Mouse (Mus musculus) heart, adult 9 months (tissue): ENCODE data around the gene Aldob.
"Not testable (repeated sequence)": the region's sequence is repeated elsewhere in the genome, so short reads cannot be mapped to it uniquely, and the experiment has no call there.

Experiments
- DNase-seq, 2 experiments: peaks; one replicate each; pipeline ENCODE4 v3.0.0; 2022; ENCODE audit warnings: low spot score in 2 of 2

The Aldob gene

DNA sequence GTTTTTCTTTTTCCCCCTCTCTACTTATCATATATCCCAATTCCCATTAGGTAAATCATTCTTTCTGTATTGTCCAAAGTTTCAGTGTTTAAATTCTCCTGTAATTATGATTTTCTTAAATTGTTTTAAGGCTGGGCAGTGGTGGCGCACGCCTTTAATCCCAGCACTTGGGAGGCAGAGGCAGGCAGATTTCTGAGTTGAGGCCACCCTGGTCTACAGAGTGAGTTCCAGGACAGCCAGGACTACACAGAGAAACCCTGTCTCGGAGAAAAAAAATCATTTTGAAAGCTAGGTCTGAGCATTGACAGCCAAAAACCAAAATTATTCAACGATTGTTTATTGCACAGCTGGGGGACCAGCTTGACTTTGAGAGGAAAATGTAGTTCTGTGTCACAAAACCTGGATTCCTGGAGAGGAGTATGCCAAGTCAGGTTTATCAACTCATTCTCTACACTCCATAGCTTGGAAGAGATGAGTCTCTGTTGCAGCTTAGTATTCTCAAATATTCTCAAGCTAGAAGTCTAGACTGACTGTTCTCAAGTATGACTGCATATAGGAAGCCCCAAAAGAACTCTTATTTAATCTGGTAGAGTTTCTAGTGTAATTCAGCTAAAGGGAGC lies 13.6 kb downstream of the Aldob start:
- DNase-seq, result no peak

DNA sequence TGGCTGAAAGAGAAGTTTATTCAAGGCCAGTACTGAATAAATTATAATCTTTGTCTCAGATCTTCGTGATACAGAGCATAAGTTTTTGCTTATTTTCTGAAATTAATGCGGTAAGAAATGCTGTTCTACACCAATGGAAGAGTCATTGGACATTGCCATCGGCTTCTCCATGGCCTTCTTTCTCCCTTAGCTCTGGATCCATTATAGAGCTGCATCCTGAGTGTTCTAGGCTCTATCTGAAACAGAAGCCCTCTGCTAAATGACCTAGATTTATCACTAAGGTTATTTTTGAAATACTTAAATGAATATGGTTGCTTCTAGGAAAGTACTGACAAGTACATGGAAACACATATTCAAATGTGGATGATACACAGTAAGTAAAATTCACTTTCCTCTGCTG lies 14.3 kb downstream of the Aldob start:
- no peak for DNase-seq

DNA sequence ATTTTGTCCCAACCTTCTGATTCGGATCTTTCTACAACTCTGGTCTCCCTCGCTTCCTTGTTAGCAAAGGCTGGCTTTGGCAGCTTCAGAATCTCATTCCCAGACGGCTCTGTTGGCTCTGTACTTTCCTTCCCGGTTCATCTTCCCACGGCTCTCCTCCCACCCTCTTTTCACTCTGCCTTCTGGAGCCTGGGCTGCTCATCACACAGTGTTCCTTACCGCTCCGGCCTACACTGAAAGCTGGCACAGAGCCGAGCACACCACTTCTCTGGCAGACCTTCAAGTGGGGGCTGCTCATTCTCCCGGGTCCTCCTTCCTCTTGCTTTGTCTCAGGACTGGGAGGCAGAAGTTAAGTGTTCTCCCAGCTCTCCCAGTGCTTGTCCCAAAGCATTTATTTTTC lies 26.8 kb downstream of the Aldob start:
- peak in 1 of 2 experiments; percentile 19 for DNase-seq

DNA sequence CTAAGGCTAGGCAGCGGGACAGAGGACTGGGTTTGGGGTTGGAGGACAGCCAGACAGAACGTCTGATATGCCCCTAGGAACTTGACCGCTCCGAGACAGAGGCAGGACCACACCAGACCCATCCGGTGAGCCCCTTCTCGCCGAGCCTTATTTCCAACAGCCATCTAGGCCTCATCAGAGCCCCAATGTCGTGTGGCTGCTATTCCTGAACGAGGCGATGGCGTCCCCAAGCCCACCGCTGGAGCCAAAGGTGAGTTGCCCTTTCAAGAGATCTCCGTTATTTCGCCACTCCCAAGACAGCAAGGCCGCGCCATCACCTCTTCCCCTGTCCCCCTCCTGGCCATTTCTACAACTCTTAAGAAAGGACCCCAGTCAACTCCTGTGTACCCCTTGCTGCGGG lies 28.0 kb downstream of the Aldob start:
- DNase-seq, result no peak

DNA sequence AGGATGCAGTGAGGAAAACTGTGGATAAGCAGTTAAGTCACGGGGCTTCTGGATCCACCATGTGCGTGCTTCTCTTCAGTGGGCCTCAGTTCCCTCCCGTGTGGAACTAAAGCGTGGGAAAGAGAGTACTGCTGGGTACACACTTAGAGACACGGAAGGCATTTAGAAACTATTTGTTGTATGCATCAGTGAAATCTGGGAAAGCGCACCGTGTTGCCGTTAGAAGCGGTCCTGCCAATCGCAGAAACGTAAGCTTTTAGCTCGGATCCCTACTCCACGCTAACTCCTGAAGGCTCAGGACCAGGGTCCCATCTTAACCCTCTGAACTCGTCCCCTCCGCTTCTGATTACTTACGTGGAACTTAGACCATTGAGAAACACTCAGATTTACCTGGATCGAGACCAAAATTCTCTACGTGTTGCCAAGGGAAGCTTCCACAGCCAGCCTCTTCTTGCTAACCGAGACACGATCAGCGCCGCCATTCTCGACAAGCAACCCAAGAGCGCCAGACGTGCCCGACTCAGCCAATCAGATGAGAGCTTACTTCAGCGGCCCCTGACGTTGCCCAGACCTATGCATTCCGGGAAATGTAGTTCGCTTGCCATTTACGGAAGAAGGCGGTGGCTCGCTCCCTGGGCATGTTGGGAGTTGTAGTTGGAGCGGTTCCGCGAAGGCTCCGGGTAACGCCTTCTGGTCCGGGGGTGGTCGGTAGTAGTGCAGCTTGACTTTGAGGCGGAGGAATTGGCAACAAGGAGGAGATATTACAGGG lies 28.6 kb downstream of the Aldob start, which contains the start of the genes Mrpl50 and Zfp189:
Gene Mrpl50 (minus strand): TSS at position 522 of the 769 bp plus-strand sequence.
Gene Zfp189 (plus strand): TSS at position 605 of the 769 bp plus-strand sequence.
- DNase-seq, result peak; percentile 96 to 97

DNA sequence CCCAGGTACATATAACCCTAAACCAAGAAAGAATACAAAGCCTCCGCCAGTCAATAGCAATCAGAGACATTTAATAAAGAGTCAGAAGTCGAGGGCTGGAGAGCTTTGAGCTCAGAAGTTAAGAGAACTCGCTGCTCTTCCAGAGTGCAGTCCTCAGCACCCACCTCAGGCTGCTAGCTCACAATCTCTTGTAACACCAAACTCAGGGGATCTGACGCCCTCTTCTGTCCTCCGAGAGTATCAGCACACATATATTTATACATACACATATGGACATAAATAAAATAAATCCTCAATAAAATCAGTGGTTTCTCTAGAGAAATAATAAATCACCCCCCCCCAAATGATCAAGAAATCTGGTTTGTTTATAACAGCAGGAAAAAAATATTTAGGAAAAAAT lies 29.9 kb downstream of the Aldob start:
- DNase-seq, result no peak

DNA sequence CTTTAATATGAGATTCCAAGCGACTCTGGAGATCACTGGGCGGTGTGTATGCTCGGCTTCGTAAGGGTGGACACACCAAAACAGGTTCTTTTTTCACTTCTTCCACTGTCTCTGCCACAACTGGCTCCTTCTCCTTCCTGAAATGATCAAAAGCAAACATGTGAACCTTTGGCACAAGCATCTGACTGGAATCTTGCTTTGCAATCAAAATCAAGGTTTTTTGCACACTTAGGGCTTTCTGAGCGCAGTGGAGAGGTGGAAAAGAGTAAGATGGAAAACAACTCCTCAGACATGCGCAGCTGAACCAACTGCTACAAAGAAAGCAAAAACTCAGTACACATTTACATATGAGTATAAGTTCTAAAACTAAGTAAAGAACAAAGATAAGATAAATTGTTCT lies 34.9 kb downstream of the Aldob start:
- no peak for DNase-seq

DNA sequence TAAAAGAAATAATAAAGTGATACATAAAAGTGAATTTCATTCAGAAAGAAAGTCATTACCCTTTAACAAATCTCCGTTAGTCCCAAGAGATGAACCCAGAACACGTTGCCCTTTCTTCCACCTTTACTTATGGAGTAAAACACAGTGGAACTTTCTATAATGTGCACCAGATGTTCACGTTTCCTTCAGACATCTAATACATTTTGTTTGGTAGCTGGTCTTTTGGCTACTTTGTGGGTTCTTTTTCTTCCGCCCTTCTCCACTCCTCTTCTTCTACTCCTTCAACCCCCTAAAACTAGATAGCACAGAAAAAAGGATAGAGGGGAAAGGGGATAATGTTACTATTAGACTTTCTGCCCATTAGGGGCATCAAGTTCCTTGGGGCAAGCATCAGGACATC lies 36.7 kb downstream of the Aldob start:
- DNase-seq, result no peak

DNA sequence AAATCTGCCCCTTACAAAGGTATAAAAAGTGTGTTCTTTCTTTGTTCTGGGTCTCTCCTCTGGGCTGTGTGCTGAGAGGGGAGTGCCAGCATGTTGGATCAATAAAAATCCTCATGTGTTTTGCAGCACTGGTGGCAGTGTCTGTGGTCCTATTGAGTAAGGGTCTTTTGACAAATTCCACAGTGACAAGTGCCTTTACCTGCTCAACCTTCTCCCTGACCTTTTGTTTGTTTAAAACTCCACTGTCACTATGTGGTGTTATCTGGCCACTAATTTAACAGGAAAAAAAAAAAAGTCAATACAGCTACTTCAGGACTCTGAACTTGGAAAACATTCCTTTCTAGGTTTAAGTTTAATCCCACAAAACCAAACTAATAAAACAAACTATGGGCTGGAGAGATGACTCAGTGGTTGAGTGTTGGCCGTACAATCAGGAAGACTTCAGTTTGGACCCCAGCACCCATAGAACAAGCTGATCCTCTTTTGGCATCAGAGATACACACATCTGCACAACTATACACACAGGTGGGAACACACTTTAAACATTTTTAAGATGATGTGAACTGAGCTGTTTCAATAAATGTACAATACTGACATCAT lies 39.0 kb downstream of the Aldob start:
- not testable (repeated sequence) for DNase-seq

DNA sequence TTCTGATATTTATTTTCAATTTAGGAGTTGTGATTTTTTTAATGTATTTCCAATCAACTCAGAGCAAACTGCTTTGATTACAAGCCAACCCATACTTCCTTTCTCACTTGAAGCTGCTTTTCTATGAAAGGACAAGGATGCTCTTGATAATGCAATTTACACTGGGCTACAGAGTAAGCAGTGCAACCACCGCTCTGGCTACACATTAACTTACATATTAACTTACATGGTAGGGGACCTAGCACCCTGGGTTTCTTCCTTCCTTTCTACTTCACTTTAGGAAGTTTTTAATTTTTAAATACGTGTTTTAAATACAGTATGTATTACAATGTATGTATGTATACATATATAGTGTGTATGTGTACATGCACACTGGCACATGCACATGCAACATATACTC lies 40.2 kb downstream of the Aldob start:
- DNase-seq, result no peak

DNA sequence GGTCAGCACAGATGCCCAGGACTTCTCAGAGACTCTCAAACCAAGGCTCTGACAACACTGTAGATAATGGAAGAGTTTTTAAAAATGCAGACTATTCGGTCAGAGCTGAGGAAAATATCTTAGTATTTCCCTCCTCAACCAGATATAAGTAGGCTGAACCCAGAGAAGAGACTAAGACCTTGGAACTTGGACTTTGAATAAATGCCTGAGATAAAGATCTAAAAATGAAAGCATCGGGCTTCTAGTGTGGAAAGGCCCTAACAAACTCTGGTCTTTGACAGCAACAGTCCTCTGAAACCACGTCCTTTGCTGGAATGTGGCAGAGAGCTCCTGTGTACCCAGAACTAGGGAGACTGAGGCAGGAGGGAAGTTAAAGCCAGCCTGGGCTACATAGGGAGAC lies 43.0 kb downstream of the Aldob start, which contains the start of gene Baat:
Gene Baat (minus strand): TSS at position 172 of the 400 bp plus-strand sequence.
- no peak for DNase-seq

DNA sequence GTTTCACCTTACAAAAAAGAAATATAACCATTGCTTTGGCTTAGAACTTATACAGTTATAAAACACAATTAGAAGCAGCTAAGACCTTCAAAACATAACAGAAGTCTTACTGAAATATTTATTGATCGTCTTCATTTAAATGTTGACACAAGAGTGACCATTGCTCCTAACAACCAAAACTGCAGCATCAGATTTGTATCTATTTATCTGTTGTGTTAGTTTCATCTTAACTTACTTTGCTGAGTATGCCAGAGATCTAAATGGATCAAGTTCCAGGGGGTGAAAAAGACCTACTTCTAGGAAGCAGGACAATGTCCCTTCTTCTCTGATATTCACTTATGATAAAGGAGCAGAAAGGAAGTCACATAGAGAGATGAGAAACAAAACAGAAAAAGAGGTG lies 45.8 kb downstream of the Aldob start:
- DNase-seq, result no peak
